Mouse (Mus musculus) spleen, adult 10 weeks (tissue): ENCODE measurements around the gene Midn. TPM values are rescaled to one million over a fixed set of nuclear protein-coding genes. Genes with fewer than 3 reads are reported as not detected.

Source experiments
- polyA plus RNA-seq: library from polyadenylated mRNA; stranded (reverse); fragments of 350-450 nt; fragmentation: Illumina TruSeq; extraction: RNeasy Lipid Tissue Mini Kit (QIAGEN cat#74804); gene quantifications from one replicate; pipeline ENCODE4 v1.2.3, GENCODE M21; 2015; ENCODE audit warnings: low replicate concordance; ENCODE audit not compliant: insufficient read depth

Midn gene
- polyA plus RNA-seq: 29.3 TPM

GRCm38 (mm10) chr10:80147719-80148601 is at the start of gene Midn:
TSS of gene Midn (plus strand) at chr10:80148272.

GRCm38 (mm10) chr10:80105460-80105859 is 42.6 kb upstream of the Midn start, which contains the start of gene Sbno2:
TSS of gene Sbno2 (minus strand) at chr10:80105571.

GRCm38 (mm10) chr10:80115290-80115943 is 32.7 kb upstream of the Midn start, which contains the start of gene Stk11:
TSS of gene Stk11 (plus strand) at chr10:80115803.

GRCm38 (mm10) chr10:80138553-80139438 is 9.3 kb upstream of the Midn start, which contains the start of gene Atp5d:
TSS of gene Atp5d (plus strand) at chr10:80138632.

GRCm38 (mm10) chr10:80140666-80141035 is 7.4 kb upstream of the Midn start, which contains the start of gene Cbarp:
TSS of gene Cbarp (minus strand) at chr10:80140835.

GRCm38 (mm10) chr10:80165392-80166128 is 17.5 kb downstream of the Midn start, which contains the start of gene Cirbp:
TSS of gene Cirbp (plus strand) at chr10:80165985.

GRCm38 (mm10) chr10:80172527-80173292 is 24.6 kb downstream of the Midn start, which contains the start of gene 1600002K03Rik:
TSS of gene 1600002K03Rik (plus strand) at chr10:80172944.

GRCm38 (mm10) chr10:80179068-80180051 is 31.3 kb downstream of the Midn start, which contains the start of gene Efna2:
TSS of gene Efna2 (plus strand) at chr10:80179482.

Other genes with a start within 250 kb of the Midn start
- 3.4 TPM for gene Med16, start 239.3 kb upstream of the Midn start, polyA plus RNA-seq
- not detected for gene Gm26602, start 237.4 kb upstream of the Midn start, polyA plus RNA-seq
- 0.33 TPM for gene Kiss1r, start 231.3 kb upstream of the Midn start, polyA plus RNA-seq
- 52.3 TPM for gene R3hdm4, start 227.1 kb upstream of the Midn start, polyA plus RNA-seq
- gene Arid3a, start 221.2 kb upstream of the Midn start, polyA plus RNA-seq: 8.9 TPM
- 10.6 TPM for gene Wdr18, start 188.1 kb upstream of the Midn start, polyA plus RNA-seq
- not detected for gene Grin3b, start 177.6 kb upstream of the Midn start, polyA plus RNA-seq
- gene Tmem259, start 163.9 kb upstream of the Midn start, polyA plus RNA-seq: 23.2 TPM
- 160 TPM for gene Cnn2, start 159.7 kb upstream of the Midn start, polyA plus RNA-seq
- 10.9 TPM for gene Abca7, start 151.8 kb upstream of the Midn start, polyA plus RNA-seq
- gene Arhgap45, start 131.6 kb upstream of the Midn start, polyA plus RNA-seq: 93.1 TPM
- 19.3 TPM for gene Polr2e, start 108.5 kb upstream of the Midn start, polyA plus RNA-seq
- 128 TPM for gene Gpx4, start 101.1 kb upstream of the Midn start, polyA plus RNA-seq
- 22.6 TPM for gene Sbno2, start 42.7 kb upstream of the Midn start, polyA plus RNA-seq
- gene Stk11, start 32.5 kb upstream of the Midn start, polyA plus RNA-seq: 58.7 TPM
- gene Atp5d, start 9.6 kb upstream of the Midn start, polyA plus RNA-seq: 23.7 TPM
- gene Cbarp, start 7.4 kb upstream of the Midn start, polyA plus RNA-seq: 1.2 TPM
- gene Cirbp, start 17.7 kb downstream of the Midn start, polyA plus RNA-seq: 81.8 TPM
- 13.5 TPM for gene 1600002K03Rik, start 24.7 kb downstream of the Midn start, polyA plus RNA-seq
- 0.35 TPM for gene Efna2, start 31.2 kb downstream of the Midn start, polyA plus RNA-seq
- 40.2 TPM for gene Mum1, start 78.2 kb downstream of the Midn start, polyA plus RNA-seq
- gene Ndufs7, start 100.8 kb downstream of the Midn start, polyA plus RNA-seq: 17.1 TPM
- 2.3 TPM for gene Gamt, start 112.7 kb downstream of the Midn start, polyA plus RNA-seq
- 74.8 TPM for gene Dazap1, start 113.2 kb downstream of the Midn start, polyA plus RNA-seq
- gene Rps15, start 144.2 kb downstream of the Midn start, polyA plus RNA-seq: 623 TPM
- 0.76 TPM for gene Apc2, start 147.7 kb downstream of the Midn start, polyA plus RNA-seq
- 11.8 TPM for gene 2310011J03Rik, start 172.3 kb downstream of the Midn start, polyA plus RNA-seq
- 0.41 TPM for gene Pcsk4, start 181.2 kb downstream of the Midn start, polyA plus RNA-seq
- gene Reep6, start 181.7 kb downstream of the Midn start, polyA plus RNA-seq: 0.26 TPM
- gene Adamtsl5, start 200.1 kb downstream of the Midn start, polyA plus RNA-seq: 2.1 TPM
- not detected for gene Plk5, start 208.2 kb downstream of the Midn start, polyA plus RNA-seq
- gene Mex3d, start 239.4 kb downstream of the Midn start, polyA plus RNA-seq: 4.6 TPM